Mouse (Mus musculus) heart, postnatal 0 days (tissue): ENCODE results near the gene Enox1. TPM values are rescaled to one million over a fixed set of nuclear protein-coding genes. Genes with fewer than 3 reads are reported as not detected.

Source experiments
- ATAC-seq: fragments of 200-750 bp; cut with Nextera tagmentation; 2 replicates; pipeline ENCODE4 v1.8.0; 2017; ENCODE audit warnings: low read depth, moderate number of reproducible peaks, moderate library complexity; ENCODE audit not compliant: insufficient read depth
- DNase-seq: peaks from one replicate; pipeline ENCODE4 v3.0.0-alpha.2; 2016; ENCODE audit warnings: low spot score
- H3K27ac ChIP-seq: fragments of 300-500 bp; sonication (generic); 2 replicates; pipeline ENCODE4 v1.5.1; 2014; ENCODE audit warnings: low read depth, mild to moderate bottlenecking
- H3K27me3 ChIP-seq: fragments of 300-500 bp; sonication (generic); 2 replicates; pipeline ENCODE4 v1.6.1; 2014; ENCODE audit warnings: low read length, mixed read lengths; ENCODE audit not compliant: control insufficient read depth, insufficient read depth
- H3K36me3 ChIP-seq: fragments of 300-500 bp; sonication (generic); replicated peaks from 2 replicates; pipeline ENCODE4 v1.6.1; 2014; ENCODE audit warnings: low read length, mixed read lengths; ENCODE audit not compliant: control insufficient read depth, insufficient read depth
- H3K4me1 ChIP-seq: fragments of 300-500 bp; sonication (generic); 2 replicates; pipeline ENCODE4 v1.6.1; 2014; ENCODE audit warnings: antibody characterized with exemption; ENCODE audit not compliant: control insufficient read depth, insufficient read depth
- H3K4me2 ChIP-seq: fragments of 300-500 bp; sonication (generic); 2 replicates; pipeline ENCODE4 v1.6.1; 2014; ENCODE audit warnings: low read depth, mild to moderate bottlenecking, low read length, moderate library complexity
- H3K4me3 ChIP-seq: fragments of 300-500 bp; sonication (generic); 2 replicates; pipeline ENCODE4 v1.5.1; 2014; ENCODE audit warnings: low read depth, low read length
- H3K9ac ChIP-seq: fragments of 300-500 bp; sonication (generic); replicated peaks from 2 replicates; pipeline ENCODE4 v1.6.1; 2014; ENCODE audit warnings: low read depth, low read length, mixed read lengths
- H3K9me3 ChIP-seq: fragments of 300-500 bp; sonication (generic); replicated peaks from 2 replicates; pipeline ENCODE4 v1.6.1; 2016; ENCODE audit warnings: low read length; ENCODE audit not compliant: control insufficient read depth
- CTCF ChIP-seq: IDR thresholded peaks from 2 replicates; pipeline ENCODE4 v1.5.1; 2016; ENCODE audit warnings: antibody characterized with exemption, control low read depth, low read depth
- EP300 ChIP-seq: IDR thresholded peaks from 2 replicates; pipeline ENCODE4 v1.6.1; 2016; ENCODE audit warnings: antibody characterized with exemption, low read depth
- WGBS: fragments of 180-500 bp; shearing (Covaris S2); extraction: QIAGEN DNeasy Blood & Tissue Kit; methylation state at CpG from one replicate; pipeline ENCODE4 v1.1.7; 2014; 5-methylcytosine and 5-hydroxymethylcytosine counted together
- polyA plus RNA-seq: library from polyadenylated mRNA; unstranded; fragments of >200 nt; fragmentation: Nextera tagmentation; extraction: Ambion mirVana; gene quantifications from 2 replicates; pipeline ENCODE4 v1.2.1, GENCODE M21; 2015
- total RNA-seq: library from RNA; depleted of rRNA; stranded (reverse); fragments of >200 nt; gene quantifications from 2 replicates; pipeline ENCODE4 v1.2.3, GENCODE M21; 2014; ENCODE audit warnings: low replicate concordance

The Enox1 gene
- total and polyA plus RNA-seq, 2 experiments from 2014 or later: 0.83 to 2.6 TPM

DNA sequence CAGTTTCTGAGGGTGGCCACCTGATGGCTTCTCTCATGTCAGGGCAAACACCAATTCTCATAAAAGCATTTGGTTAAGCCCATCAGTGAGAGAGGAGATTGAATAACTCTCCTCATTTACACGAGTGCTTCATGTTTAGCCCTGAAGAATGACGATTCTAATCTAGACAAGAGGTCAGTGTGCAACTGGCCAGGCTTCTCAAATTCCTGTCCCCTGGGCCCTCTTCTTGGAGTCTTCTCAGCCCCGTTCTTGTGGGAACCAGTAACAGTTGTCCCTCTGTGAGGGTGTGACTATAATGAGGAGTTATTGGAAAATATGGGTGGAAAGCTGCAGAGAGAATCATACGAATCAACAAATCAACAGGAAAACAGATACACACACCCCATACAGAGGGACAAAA, 103.5 kb downstream of the Enox1 start:
- no peak for ATAC-seq
- Histone ChIP-seq H3K4me1 (no peaks in the 10 kb centered on the region), H3K36me3 (no peaks in the 10 kb centered on the region), H3K27me3 (no peaks in the 10 kb centered on the region), H3K4me2 (no peak overlapping the region), H3K9me3 (no peaks in the 10 kb centered on the region), H3K4me3 (no peak overlapping the region), H3K9ac (no peak overlapping the region), H3K27ac (no peak overlapping the region)
- TF ChIP-seq CTCF (no peak), EP300 (no peak)
- DNase-seq: no peak
- 50% methylated on average over 4 of the region's 4 CpGs for WGBS

GRCm38 (mm10) chr14:77266805-77267771, 110.5 kb downstream of the Enox1 start:
- no peak overlapping the region for H3K9ac ChIP-seq
- WGBS: 70% methylated on average over 17 of the region's 17 CpGs
- H3K4me1 ChIP-seq: no peaks in the 10 kb centered on the region
- no peak overlapping the region for H3K4me2 ChIP-seq
- TF ChIP-seq CTCF (no peak), EP300 (no peak)
- no peaks in the 10 kb centered on the region for H3K36me3 ChIP-seq
- H3K27me3 ChIP-seq: no peaks in the 10 kb centered on the region
- H3K9me3 ChIP-seq: no peaks in the 10 kb centered on the region
- ATAC-seq (no peak), DNase-seq (no peak)
- no peak overlapping the region for H3K27ac ChIP-seq
- no peak overlapping the region for H3K4me3 ChIP-seq

DNA sequence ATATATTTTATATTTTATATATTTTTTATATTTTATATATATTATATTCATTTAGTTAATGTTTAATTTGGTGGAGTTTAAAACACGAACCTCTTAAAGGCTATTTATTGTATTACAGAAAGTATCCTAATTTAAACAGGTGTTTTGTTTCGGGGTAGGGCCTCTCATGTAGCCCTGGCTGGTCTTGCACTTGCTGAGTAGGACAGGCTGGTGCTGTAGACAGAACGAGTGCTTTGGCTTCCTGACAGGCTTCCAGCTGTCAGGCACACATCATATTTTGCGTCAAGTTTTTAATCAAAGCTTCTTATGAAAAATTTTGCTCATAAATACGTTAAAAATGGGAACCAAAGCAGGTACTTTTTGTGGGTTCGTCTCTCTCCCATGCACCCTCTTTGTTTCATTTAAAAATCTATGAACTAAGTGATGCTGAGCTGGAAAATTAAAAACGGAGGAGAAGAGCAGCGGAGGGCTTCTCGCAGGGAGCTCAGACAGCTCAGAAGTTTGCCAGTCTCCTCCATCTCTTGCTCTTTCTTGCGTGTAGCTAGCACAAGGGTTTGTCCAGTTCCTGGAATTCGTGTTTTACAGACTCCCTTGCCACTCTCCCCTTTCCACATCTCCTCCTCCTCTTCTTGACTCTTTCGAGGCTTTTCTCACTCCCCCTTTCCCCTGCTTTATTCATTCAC, 115.8 kb downstream of the Enox1 start:
- Histone ChIP-seq H3K27me3 (no peaks in the 10 kb centered on the region), H3K9me3 (no peaks in the 10 kb centered on the region), H3K4me3 (no peak overlapping the region), H3K9ac (no peak overlapping the region), H3K27ac (no peak overlapping the region), H3K36me3 (no peaks in the 10 kb centered on the region), H3K4me1 (no peaks in the 10 kb centered on the region), H3K4me2 (no peak overlapping the region)
- DNase-seq: no peak
- TF ChIP-seq EP300: no peak
- no peak for TF ChIP-seq CTCF
- 60% methylated on average over 12 of the region's 12 CpGs for WGBS
- no peak for ATAC-seq

DNA sequence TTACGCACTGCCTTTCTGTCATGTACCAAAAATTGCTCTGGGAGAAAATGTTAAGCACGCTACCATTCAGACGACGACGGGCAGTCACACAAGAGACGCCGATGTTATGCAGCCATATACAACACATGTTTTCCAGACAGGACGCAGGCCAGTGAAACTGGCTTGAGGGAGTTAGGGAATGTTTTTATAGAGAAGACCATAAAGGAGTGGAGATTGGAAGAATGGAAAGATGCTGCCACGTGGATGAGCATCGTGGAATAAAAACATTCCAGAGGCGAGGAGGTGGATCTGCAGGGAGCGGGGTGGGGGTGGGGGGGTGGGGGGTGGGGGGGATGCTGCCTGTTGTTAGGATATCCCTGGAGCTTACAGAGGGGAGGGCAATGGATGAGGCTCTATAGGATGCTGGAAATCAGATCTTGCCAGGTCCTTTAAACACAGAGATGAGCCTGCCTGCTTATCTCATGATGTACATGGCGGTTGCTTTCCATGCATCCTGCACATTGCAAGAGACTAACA, 116.4 kb downstream of the Enox1 start:
- no peak overlapping the region for H3K4me3 ChIP-seq
- H3K4me1 ChIP-seq: no peaks in the 10 kb centered on the region
- H3K4me2 ChIP-seq: no peak overlapping the region
- no peak overlapping the region for H3K9ac ChIP-seq
- no peaks in the 10 kb centered on the region for H3K27me3 ChIP-seq
- no peaks in the 10 kb centered on the region for H3K9me3 ChIP-seq
- 64% methylated on average over 13 of the region's 13 CpGs for WGBS
- no peak overlapping the region for H3K27ac ChIP-seq
- DNase-seq: no peak
- no peak for ATAC-seq
- TF ChIP-seq EP300 (no peak), CTCF (no peak)
- H3K36me3 ChIP-seq: no peaks in the 10 kb centered on the region

DNA sequence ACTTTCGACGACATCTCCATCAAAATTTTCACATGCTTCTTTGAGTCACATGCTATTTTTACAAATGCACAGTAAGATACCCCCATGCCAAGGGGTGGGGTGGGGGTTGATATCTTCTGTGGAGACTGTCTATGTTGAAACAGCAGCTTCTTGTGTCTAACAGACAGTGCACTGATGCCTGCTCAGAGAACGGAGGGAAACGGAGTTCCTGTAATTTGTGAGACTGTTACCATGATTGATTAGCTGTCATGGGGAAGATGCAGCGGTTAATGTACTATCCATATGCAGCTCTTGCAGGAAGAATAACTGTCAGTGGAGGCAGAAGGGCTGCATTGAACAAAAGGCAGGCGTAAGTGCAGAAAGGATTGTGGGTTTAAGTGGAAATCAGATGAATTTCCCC, 117.2 kb downstream of the Enox1 start:
- no peak for ATAC-seq
- no peaks in the 10 kb centered on the region for H3K4me1 ChIP-seq
- no peak overlapping the region for H3K27ac ChIP-seq
- no peaks in the 10 kb centered on the region for H3K27me3 ChIP-seq
- H3K9me3 ChIP-seq: no peaks in the 10 kb centered on the region
- TF ChIP-seq CTCF (no peak), EP300 (no peak)
- DNase-seq: no peak
- H3K9ac ChIP-seq: no peak overlapping the region
- 73% methylated on average over 6 of the region's 6 CpGs for WGBS
- H3K36me3 ChIP-seq: no peaks in the 10 kb centered on the region
- H3K4me3 ChIP-seq: no peak overlapping the region
- H3K4me2 ChIP-seq: no peak overlapping the region
